Mouse (Mus musculus): ENCODE measurements around the gene Dnaja2.

- TF ChIP-seq CTCF (IDR thresholded peaks at IDR 0.05; ENCODE audit: borderline replicate concordance, insufficient read depth, low read length) (no peak), POLR2A (IDR thresholded peaks at IDR 0.05; ENCODE audit: low read depth, low read length) (no peak)
Measured at GRCm38 (mm10) chr8:85577666-85578065, 22.5 kb upstream of the Dnaja2 start.
